Mouse (Mus musculus) cortical plate, adult 2 months (tissue): Measurements from ENCODE around the gene Slc2a4.

Experiments used
- CTCF ChIP-seq: fragments of 200-500 bp; IDR thresholded peaks from 2 replicates; pipeline ENCODE4 v1.5.1; 2011; ENCODE audit warnings: mild to moderate bottlenecking, control low read depth, low read length; ENCODE audit not compliant: insufficient read depth; ENCODE audit errors: extremely low read depth
- POLR2A ChIP-seq: fragments of 200-500 bp; IDR thresholded peaks from 2 replicates; pipeline ENCODE4 v1.6.1; 2011; ENCODE audit warnings: mild to moderate bottlenecking, low read length, control low read depth; ENCODE audit not compliant: insufficient read depth; ENCODE audit errors: extremely low read depth

DNA sequence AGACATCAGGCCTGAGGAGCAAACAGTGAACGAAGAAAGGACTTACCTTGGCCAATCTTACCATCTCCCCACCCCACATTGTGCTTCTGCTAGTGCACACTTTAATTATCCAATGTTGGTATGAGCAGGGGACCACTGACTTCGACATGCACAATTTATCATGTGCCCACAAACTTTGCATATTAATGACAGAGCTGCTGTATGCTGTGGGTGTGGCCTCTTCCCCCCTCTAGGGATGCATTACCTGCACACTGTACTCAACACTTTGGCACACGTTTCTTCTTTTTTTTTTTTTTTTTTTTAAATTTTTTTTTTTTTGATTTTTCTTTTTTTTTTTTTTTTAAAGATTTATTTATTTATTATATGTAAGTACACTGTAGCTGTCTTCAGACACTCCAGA, 22.8 kb upstream of the Slc2a4 start:
- no peak for TF ChIP-seq CTCF
- no peak for TF ChIP-seq POLR2A
